Mouse (Mus musculus): ENCODE measurements at regions not wholly inside any gene's neighbourhood (a gene's known extent, or its start where the extent isn't known, plus 50 kb on each side); places are given as distances from the start of the nearest gene placed in this dataset.

- Histone ChIP-seq H3K9me3 (ENCODE audit: low read length) (no peaks in the 10 kb centered on the region), H3K36me3 (replicated peaks; ENCODE audit: insufficient read depth, low read length) (no peaks in the 10 kb centered on the region), H3K4me2 (ENCODE audit: low read depth, low read length) (no peak overlapping the region), H3K27ac (ENCODE audit: low read depth) (no peak overlapping the region), H3K9ac (replicated peaks) (no peak overlapping the region), H3K4me3 (ENCODE audit: low read depth, low read length) (no peak overlapping the region), H3K27me3 (ENCODE audit: insufficient read depth, low read length) (no peaks in the 10 kb centered on the region), H3K4me1 (ENCODE audit: insufficient read depth) (no peaks in the 10 kb centered on the region)
- no peak for ATAC-seq
- DNase-seq: no peak
- WGBS (ENCODE audit: insufficient replicate concordance): 60% methylated on average over 5 of the region's 5 CpGs
- no peak for TF ChIP-seq EP300 (IDR thresholded peaks at IDR 0.05; ENCODE audit: low read depth)
- TF ChIP-seq CTCF (IDR thresholded peaks at IDR 0.05; ENCODE audit: low read depth): no peak
Measured at GRCm38 (mm10) chr7:40702191-40703045, 195.7 kb upstream of the Vstm2b start.

- Histone ChIP-seq H3K27ac (ENCODE audit: low read depth) (no peak overlapping the region), H3K27me3 (ENCODE audit: insufficient read depth, low read length) (no peaks in the 10 kb centered on the region), H3K4me2 (ENCODE audit: low read depth, low read length) (no peak overlapping the region), H3K9ac (replicated peaks) (no peak overlapping the region), H3K4me3 (ENCODE audit: low read depth, low read length) (no peak overlapping the region), H3K36me3 (replicated peaks; ENCODE audit: insufficient read depth, low read length) (no peaks in the 10 kb centered on the region), H3K9me3 (ENCODE audit: low read length) (0 out of 2 replicates have a peak, but pooled peaks cover 2% of the 10 kb centered on the region), H3K4me1 (ENCODE audit: insufficient read depth) (no peaks in the 10 kb centered on the region)
- ATAC-seq (no peak), DNase-seq (no peak)
- TF ChIP-seq CTCF (IDR thresholded peaks at IDR 0.05; ENCODE audit: low read depth): no peak
- TF ChIP-seq EP300 (IDR thresholded peaks at IDR 0.05; ENCODE audit: low read depth): no peak
- WGBS (ENCODE audit: insufficient replicate concordance): 93% methylated on average over 2 of the region's 2 CpGs
Measured at GRCm38 (mm10) chr7:40708231-40708630, 189.9 kb upstream of the Vstm2b start.

GRCm38 (mm10) chr7:40717991-40718390 is 180.1 kb upstream of the Vstm2b start:
- Histone ChIP-seq H3K36me3 (replicated peaks; ENCODE audit: insufficient read depth, low read length) (no peaks in the 10 kb centered on the region), H3K27ac (ENCODE audit: low read depth) (no peak overlapping the region), H3K4me1 (ENCODE audit: insufficient read depth) (no peaks in the 10 kb centered on the region), H3K4me2 (ENCODE audit: low read depth, low read length) (no peak overlapping the region), H3K4me3 (ENCODE audit: low read depth, low read length) (no peak overlapping the region), H3K9ac (replicated peaks) (no peak overlapping the region), H3K27me3 (ENCODE audit: insufficient read depth, low read length) (no peaks in the 10 kb centered on the region), H3K9me3 (ENCODE audit: low read length) (no peaks in the 10 kb centered on the region)
- no peak for DNase-seq
- WGBS (ENCODE audit: insufficient replicate concordance): 47% methylated on average over 6 of the region's 6 CpGs
- ATAC-seq: no peak
- TF ChIP-seq EP300 (IDR thresholded peaks at IDR 0.05; ENCODE audit: low read depth) (no peak), CTCF (IDR thresholded peaks at IDR 0.05; ENCODE audit: low read depth) (no peak)

- Histone ChIP-seq H3K9ac (replicated peaks) (no peak overlapping the region), H3K9me3 (ENCODE audit: low read length) (no peaks in the 10 kb centered on the region), H3K27ac (ENCODE audit: low read depth) (no peak overlapping the region), H3K36me3 (replicated peaks; ENCODE audit: insufficient read depth, low read length) (no peaks in the 10 kb centered on the region), H3K27me3 (ENCODE audit: insufficient read depth, low read length) (no peaks in the 10 kb centered on the region), H3K4me2 (ENCODE audit: low read depth, low read length) (no peak overlapping the region), H3K4me1 (ENCODE audit: insufficient read depth) (no peaks in the 10 kb centered on the region), H3K4me3 (ENCODE audit: low read depth, low read length) (no peak overlapping the region)
- ATAC-seq: no peak
- no peak for TF ChIP-seq CTCF (IDR thresholded peaks at IDR 0.05; ENCODE audit: low read depth)
- no peak for TF ChIP-seq EP300 (IDR thresholded peaks at IDR 0.05; ENCODE audit: low read depth)
- 50% methylated on average over 6 of the region's 6 CpGs for WGBS (ENCODE audit: insufficient replicate concordance)
- no peak for DNase-seq
Measured at GRCm38 (mm10) chr7:40736971-40737468, 161.1 kb upstream of the Vstm2b start.

GRCm38 (mm10) chr7:40737496-40737895 is 160.6 kb upstream of the Vstm2b start:
- 73% methylated on average over 7 of the region's 7 CpGs for WGBS (ENCODE audit: insufficient replicate concordance)
- H3K4me1 ChIP-seq (ENCODE audit: insufficient read depth): no peaks in the 10 kb centered on the region
- ATAC-seq: no peak

GRCm38 (mm10) chr7:40738174-40738573 is 160.0 kb upstream of the Vstm2b start:
- H3K27me3 ChIP-seq (ENCODE audit: insufficient read depth, low read length): no peaks in the 10 kb centered on the region
- TF ChIP-seq CTCF (IDR thresholded peaks at IDR 0.05; ENCODE audit: low read depth): no peak
- TF ChIP-seq EP300 (IDR thresholded peaks at IDR 0.05; ENCODE audit: low read depth): no peak
- no peak overlapping the region for H3K4me2 ChIP-seq (ENCODE audit: low read depth, low read length)
- no peak overlapping the region for H3K9ac ChIP-seq (replicated peaks)
- H3K4me3 ChIP-seq (ENCODE audit: low read depth, low read length): no peak overlapping the region
- H3K4me1 ChIP-seq (ENCODE audit: insufficient read depth): no peaks in the 10 kb centered on the region
- H3K27ac ChIP-seq (ENCODE audit: low read depth): no peak overlapping the region
- DNase-seq: no peak
- 70% methylated on average over 3 of the region's 3 CpGs for WGBS (ENCODE audit: insufficient replicate concordance)
- no peaks in the 10 kb centered on the region for H3K36me3 ChIP-seq (replicated peaks; ENCODE audit: insufficient read depth, low read length)
- H3K9me3 ChIP-seq (ENCODE audit: low read length): no peaks in the 10 kb centered on the region
- no peak for ATAC-seq

More at GRCm38 (mm10) chr7:40737496-40737895, 160.6 kb upstream of the Vstm2b start:
- H3K9me3 ChIP-seq (ENCODE audit: low read length): no peaks in the 10 kb centered on the region
- DNase-seq: no peak
- no peaks in the 10 kb centered on the region for H3K27me3 ChIP-seq (ENCODE audit: insufficient read depth, low read length)
- no peak overlapping the region for H3K27ac ChIP-seq (ENCODE audit: low read depth)
- no peak overlapping the region for H3K9ac ChIP-seq (replicated peaks)
- TF ChIP-seq CTCF (IDR thresholded peaks at IDR 0.05; ENCODE audit: low read depth): no peak
- no peak for TF ChIP-seq EP300 (IDR thresholded peaks at IDR 0.05; ENCODE audit: low read depth)
- H3K36me3 ChIP-seq (replicated peaks; ENCODE audit: insufficient read depth, low read length): no peaks in the 10 kb centered on the region
- no peak overlapping the region for H3K4me3 ChIP-seq (ENCODE audit: low read depth, low read length)
- no peak overlapping the region for H3K4me2 ChIP-seq (ENCODE audit: low read depth, low read length)

Data from liver, postnatal 0 days (tissue).